Mouse (Mus musculus) left cerebral cortex, postnatal 10 days (tissue): ENCODE measurements around the gene 1700069L16Rik. TPM values are rescaled to one million over a fixed set of nuclear protein-coding genes. Genes with fewer than 3 reads are reported as not detected.

Experiments used
- DNase-seq, 2 experiments: peaks; one replicate each; pipeline ENCODE4 v3.0.0; 2021 to 2022; ENCODE audit warnings: low spot score in 2 of 2, mixed read lengths in 1 of 2; ENCODE audit errors: extremely low spot score in 1 of 2
- intact Hi-C: fragments of 180-260 bp; cut with DNase I; formaldehyde crosslinking; loops from one replicate; pipeline ENCODE4 v1.15.1; 2025
- total RNA-seq, 2 experiments: library from RNA; stranded (reverse); gene quantifications; 2 replicates each; pipeline ENCODE4 v1.2.3; 2021

1700069L16Rik gene
- total RNA-seq, 2 experiments from 2014 or later, result not detected

GRCm38 (mm10) chr5:113700388-113701023 lies 24.1 kb downstream of the 1700069L16Rik start:
- intact Hi-C loops, result no loop called here
- no peak for DNase-seq

GRCm38 (mm10) chr5:113694415-113694814 lies 30.2 kb downstream of the 1700069L16Rik start:
- intact Hi-C loops, result no loop called here
- DNase-seq, result no peak

GRCm38 (mm10) chr5:113694000-113694399 lies 30.6 kb downstream of the 1700069L16Rik start:
- no peak for DNase-seq
- intact Hi-C loops, result no loop called here

GRCm38 (mm10) chr5:113693196-113693755 lies 31.3 kb downstream of the 1700069L16Rik start:
- DNase-seq, result no peak

GRCm38 (mm10) chr5:113690866-113691265 lies 33.7 kb downstream of the 1700069L16Rik start:
- intact Hi-C loops, result no loop called here
- DNase-seq, result no peak

More at GRCm38 (mm10) chr5:113693196-113693755, 31.3 kb downstream of the 1700069L16Rik start:
- intact Hi-C loops, result no loop called here

GRCm38 (mm10) chr5:113690069-113690548 lies 34.5 kb downstream of the 1700069L16Rik start:
- DNase-seq, result no peak
- intact Hi-C loops, result no loop called here

- intact Hi-C loops, result no loop called here
- no peak for DNase-seq
Observed at GRCm38 (mm10) chr5:113687514-113687913, 37.1 kb downstream of the 1700069L16Rik start.

- no peak for DNase-seq
- intact Hi-C loops, result no loop called here
Observed at GRCm38 (mm10) chr5:113685471-113685870, 39.1 kb downstream of the 1700069L16Rik start.

GRCm38 (mm10) chr5:113683246-113683645 lies 41.3 kb downstream of the 1700069L16Rik start:
- intact Hi-C loops, result no loop called here
- DNase-seq, result no peak

- intact Hi-C loops, result no loop called here
- no peak for DNase-seq
Observed at GRCm38 (mm10) chr5:113682472-113682871, 42.1 kb downstream of the 1700069L16Rik start.

- DNase-seq, result no peak
- intact Hi-C loops, result no loop called here
Observed at GRCm38 (mm10) chr5:113681219-113681618, 43.4 kb downstream of the 1700069L16Rik start.

- no peak for DNase-seq
- intact Hi-C loops, result no loop called here
Observed at GRCm38 (mm10) chr5:113679509-113679908, 45.1 kb downstream of the 1700069L16Rik start.

- DNase-seq, result no peak
- intact Hi-C loops, result no loop called here
Observed at GRCm38 (mm10) chr5:113678743-113679452, 45.7 kb downstream of the 1700069L16Rik start.

GRCm38 (mm10) chr5:113677541-113677940 lies 47.0 kb downstream of the 1700069L16Rik start:
- intact Hi-C loops, result no loop called here
- DNase-seq, result no peak

GRCm38 (mm10) chr5:113674851-113675250 lies 49.7 kb downstream of the 1700069L16Rik start:
- intact Hi-C loops, result no loop called here
- no peak for DNase-seq

- intact Hi-C loops, result no loop called here
- DNase-seq, result no peak
Observed at GRCm38 (mm10) chr5:113672456-113672855, 52.1 kb downstream of the 1700069L16Rik start.

GRCm38 (mm10) chr5:113670597-113670996 lies 54.0 kb downstream of the 1700069L16Rik start:
- intact Hi-C loops, result no loop called here
- DNase-seq, result no peak

- intact Hi-C loops, result no loop called here
- no peak for DNase-seq
Observed at GRCm38 (mm10) chr5:113670110-113670509, 54.5 kb downstream of the 1700069L16Rik start.

GRCm38 (mm10) chr5:113664629-113665195 lies 59.9 kb downstream of the 1700069L16Rik start:
- DNase-seq, result no peak
- intact Hi-C loops, result no loop called here

GRCm38 (mm10) chr5:113664127-113664526 lies 60.4 kb downstream of the 1700069L16Rik start:
- intact Hi-C loops, result no loop called here
- DNase-seq, result no peak
